Mouse (Mus musculus) heart, postnatal 36 days (tissue): ENCODE results near the gene Tgfb3. TPM values are rescaled to one million over a fixed set of nuclear protein-coding genes. Genes with fewer than 3 reads are reported as not detected.

Source experiments
- DNase-seq, 2 experiments: peaks; one replicate each; pipeline ENCODE4 v3.0.0; 2021 to 2022
- intact Hi-C: fragments of 180-260 bp; cut with DNase I; formaldehyde crosslinking; loops from one replicate; pipeline ENCODE4 v1.15.1; 2025
- total RNA-seq, 2 experiments: library from RNA; stranded (reverse); gene quantifications; 2 replicates each; pipeline ENCODE4 v1.2.3; 2021

Tgfb3 gene
- total RNA-seq = 10 to 100 TPM; 14.4 to 15.2 TPM

DNA sequence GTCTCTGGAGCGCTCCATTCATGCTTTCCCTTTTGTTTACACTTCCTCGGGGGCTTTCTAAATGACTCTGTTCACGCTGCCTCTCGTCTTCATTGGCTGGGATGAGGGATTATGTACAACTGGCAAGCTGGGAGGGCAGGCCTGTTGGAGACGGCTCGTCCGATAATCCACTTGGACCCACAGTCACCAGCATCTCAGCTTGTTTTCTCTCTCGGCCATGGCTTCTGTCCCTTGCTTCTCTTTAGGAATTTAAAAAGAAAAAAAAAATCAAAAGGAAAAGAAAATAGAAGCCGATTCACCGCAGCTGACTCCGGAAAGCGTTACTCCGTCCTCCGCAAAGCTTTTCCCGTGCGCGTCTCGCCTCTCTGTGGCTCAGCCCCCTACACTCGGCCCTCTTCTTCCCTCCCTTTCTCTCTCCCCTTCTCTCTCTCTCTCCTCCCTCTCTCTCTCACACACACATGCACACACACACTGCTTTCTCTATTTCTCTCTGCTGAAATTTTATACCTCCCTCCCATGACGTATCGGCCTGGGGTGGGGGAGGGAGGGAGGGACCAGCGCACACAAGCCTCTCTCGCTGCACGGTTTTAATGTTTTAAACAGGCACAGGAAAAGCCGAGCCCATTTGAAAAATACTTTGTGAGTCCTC, at the start of gene Tgfb3:
TSS of gene Tgfb3 (minus strand) at position 489 of the 649 bp plus-strand sequence.
- intact Hi-C loops = loop anchor here (1.0 to 5.0 kb wide), 6 partner anchors 54 to 331 kb away; partner anchors contain the start of gene Flvcr2
- DNase-seq = peak; percentile 54 to 61

DNA sequence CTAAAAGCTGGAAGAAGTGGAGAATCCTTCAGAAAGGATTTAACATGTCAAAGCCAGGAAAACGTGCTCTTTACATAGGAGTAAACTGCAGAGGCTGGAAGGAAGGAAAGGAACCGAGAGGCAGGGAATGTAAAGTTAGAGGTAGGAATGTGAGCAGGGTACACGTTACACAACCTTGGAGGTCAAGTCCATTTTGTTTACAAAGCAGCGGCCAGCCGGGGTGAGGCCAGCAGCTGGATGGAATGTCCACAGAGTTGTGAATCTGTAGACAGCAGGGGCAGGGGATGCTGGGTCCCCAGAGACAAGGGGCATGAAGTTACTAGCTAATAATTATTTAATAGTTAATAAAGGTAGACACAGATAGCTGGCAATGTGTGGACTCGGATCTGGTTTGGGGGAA, 49.3 kb upstream of the Tgfb3 start:
- peak in 1 of 2 experiments; percentile 12 for DNase-seq
- intact Hi-C loops = no loop called here

DNA sequence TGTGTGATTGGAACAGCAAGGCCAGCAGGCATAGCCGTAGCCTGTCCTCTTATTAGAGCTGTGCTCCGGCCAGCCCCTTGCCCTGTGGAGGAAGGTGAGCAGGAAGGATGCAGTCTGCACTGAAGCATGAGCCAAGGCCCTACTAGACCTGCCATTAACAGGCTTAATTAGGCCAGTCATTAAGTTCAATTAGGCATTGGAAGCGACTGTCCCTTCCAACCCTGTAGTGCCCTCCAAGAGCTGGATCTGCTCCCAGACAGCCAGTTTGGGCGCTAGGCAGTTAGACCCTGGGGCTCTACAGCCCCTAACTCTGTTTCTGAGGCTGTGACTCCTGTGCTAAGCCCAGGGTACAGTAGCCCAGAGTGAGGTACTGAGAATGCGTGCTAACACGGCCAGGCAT, 45.2 kb upstream of the Tgfb3 start:
- no peak for DNase-seq
- intact Hi-C loops = no loop called here

DNA sequence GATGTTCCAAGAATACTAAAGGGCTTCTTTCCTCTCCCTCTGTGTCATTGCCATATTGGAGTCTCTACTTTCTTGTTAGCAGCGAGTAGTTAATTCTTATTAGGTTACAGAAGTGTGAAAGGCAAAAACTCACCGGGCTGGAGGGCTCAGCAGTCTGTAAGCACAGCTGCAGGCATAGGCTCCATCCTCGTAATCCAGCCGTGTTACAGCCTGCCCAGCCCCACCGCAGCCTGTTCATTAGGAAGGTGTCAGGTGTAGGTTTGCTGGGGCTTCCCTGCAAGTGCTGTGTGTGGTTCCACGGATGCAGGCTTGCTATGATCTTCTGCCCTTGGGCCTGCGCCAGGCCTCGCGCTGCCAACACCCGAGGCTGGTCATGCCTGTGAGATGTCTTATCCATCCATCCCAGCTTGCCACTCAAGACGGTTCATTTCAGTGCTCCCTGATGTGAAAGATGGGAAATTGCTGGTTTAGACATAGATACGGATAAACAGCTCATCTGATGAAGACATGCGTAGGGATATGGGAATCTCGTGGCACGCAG, 37.5 kb upstream of the Tgfb3 start:
- DNase-seq = no peak
- intact Hi-C loops = no loop called here

DNA sequence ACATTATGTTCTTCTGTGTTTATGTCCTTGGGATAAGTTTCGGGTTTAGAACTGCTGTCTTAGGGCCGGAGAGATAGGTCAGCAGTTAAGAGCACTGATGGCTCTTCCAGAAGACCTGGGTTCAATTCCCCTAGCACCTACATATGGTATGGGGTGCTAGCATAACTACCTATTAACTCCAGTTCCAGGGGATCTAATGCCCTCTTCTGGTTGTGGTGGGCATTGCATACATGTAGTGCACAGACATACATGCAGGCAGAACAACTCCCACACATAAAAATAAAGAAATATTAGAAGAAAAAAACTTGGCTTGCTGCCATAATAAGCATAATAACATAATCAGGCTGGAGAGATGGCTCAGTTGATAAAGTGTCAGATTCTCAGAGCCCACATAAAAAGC, 31.8 kb upstream of the Tgfb3 start:
- peak in 1 of 2 experiments; percentile 38 for DNase-seq
- intact Hi-C loops = no loop called here

DNA sequence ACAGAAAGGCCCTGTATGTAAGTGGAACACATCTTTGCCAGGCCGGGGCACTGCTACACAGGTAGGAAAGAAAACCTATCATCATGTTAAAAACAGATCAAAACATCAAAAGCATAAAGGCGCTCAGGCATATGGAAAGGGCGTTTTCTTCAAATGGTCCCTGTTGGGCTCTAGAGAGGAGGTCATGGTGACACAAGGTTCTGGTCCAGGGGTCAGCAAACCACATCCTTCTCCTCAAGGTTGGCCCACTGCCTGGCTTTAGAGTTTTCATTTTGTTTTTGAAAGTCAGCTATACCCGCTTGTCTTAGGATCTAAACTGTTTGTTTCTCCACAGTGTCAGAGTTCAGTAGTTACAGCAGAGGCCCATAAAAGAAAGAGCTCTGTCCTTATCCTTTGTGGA, 30.7 kb upstream of the Tgfb3 start:
- no peak for DNase-seq

DNA sequence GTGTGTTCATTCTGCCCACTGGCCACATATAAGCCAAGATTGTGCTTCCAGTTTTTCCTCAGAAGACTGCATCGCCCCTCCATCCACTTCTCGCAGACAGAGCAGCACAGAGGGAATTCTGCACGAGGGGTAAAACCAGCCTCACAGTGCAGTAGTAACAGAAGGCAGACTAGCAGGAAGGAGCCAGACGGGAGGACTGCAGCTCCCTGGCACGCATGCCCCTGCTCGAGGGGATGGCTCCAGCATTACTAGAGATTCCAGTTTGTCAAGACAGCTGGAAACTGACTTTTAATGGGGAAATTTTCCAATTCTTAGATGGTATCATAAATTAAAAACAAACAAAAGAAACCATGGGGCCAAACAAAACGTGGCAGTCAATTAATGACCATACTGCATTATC, 28.8 kb upstream of the Tgfb3 start:
- intact Hi-C loops = no loop called here
- no peak for DNase-seq

More for the DNA sequence above, 30.7 kb upstream of the Tgfb3 start:
- intact Hi-C loops = no loop called here

DNA sequence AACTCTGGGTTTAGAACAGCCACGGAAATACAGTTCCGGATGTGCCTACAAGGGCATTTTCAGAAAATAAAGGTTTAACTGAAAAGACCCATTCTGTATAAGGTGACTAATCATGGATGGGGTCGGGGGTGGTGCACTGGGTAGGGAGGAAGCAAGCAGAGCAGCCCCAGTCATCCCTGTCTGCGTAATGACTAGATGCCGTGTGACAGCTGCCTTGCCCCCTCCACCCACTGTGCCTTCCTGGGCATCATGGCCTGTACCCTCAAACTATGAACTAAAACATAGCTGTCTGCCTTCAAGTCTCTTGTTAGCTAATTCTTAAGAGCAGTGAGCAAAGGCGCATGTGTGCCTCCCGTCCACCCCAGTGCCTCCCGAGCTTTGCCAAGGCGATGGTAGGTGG, 27.2 kb upstream of the Tgfb3 start:
- intact Hi-C loops = no loop called here
- DNase-seq = no peak

DNA sequence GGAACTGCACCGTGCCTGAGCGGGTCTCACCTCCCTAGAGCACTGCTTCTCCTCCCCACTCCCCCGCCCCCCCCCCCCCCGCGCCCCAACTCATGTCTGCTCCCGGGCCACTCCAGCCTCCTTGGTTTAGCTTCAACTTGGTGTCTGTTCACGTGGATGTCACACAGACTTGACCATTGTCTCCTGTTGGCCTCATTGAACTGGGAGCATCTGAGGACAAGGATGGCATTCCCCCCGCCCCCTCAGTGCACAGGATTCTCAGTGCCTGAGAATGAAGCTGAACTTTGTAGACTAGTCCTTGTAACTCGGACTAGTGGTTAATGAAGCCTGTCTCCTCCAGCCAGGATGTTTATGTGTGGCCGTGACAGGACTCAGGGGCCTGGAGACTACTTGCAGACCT, 26.7 kb upstream of the Tgfb3 start:
- intact Hi-C loops = no loop called here
- no peak for DNase-seq

DNA sequence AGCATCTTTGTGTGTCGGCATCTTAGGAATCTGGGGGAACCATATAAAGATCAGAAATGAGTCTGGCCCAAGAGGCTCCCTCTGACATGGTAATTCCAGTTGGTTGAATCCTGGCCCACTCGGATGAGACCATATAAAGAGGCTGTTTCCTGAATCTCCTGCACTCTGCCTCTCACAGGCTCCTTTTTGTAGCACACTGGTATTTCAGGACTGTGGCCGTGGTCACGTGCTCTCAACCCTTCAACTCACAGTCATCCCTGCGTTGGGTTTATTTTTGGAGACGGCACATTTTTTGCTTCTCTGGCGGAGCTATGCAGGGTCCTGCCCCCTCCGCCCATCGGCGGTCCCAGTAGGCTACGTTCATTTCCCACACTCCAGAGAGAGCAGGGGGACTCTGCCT, 25.5 kb upstream of the Tgfb3 start:
- DNase-seq = peak; percentile 23 to 40

DNA sequence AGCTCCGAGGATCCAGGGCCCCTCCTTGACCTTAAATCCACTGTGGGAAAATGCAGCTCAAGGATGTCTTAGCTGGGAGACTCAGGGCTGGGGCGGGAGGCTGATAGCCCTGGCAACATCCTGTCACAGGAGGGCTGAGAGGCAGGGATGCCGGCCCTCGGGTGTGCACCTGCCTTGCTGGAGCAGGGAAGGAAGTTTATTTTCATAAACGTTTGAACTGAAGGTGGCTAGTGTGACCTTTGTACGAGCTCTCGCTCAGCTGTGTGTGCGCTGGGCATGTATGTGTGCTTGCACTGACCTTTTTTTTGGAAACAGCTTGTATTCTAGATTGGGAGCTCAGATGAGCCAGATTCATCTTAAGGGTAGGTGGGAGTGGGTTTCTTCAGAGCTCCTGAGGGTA, 25.0 kb upstream of the Tgfb3 start:
- no peak for DNase-seq
- intact Hi-C loops = no loop called here

More for the DNA sequence above, 25.5 kb upstream of the Tgfb3 start:
- intact Hi-C loops = no loop called here

DNA sequence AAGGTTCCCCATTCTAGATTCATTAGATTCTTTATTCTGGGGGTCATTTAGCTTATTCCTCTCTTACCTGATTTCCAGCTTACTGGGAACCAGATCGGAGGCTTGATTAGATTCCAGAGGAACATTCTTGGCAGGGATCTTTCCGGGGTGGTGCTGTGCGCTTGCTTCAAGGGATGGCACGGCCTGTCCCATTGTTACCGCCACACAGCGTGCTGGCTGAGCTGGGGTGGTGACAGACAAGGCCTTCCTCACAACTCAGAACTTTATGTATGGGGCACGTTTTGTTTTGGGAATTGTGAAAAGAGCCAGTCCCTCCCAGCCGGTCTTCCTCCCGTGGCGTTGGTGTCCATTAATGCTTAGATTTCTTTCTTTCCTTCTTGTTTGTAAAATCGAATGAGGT, 24.6 kb upstream of the Tgfb3 start:
- intact Hi-C loops = no loop called here
- no peak for DNase-seq

DNA sequence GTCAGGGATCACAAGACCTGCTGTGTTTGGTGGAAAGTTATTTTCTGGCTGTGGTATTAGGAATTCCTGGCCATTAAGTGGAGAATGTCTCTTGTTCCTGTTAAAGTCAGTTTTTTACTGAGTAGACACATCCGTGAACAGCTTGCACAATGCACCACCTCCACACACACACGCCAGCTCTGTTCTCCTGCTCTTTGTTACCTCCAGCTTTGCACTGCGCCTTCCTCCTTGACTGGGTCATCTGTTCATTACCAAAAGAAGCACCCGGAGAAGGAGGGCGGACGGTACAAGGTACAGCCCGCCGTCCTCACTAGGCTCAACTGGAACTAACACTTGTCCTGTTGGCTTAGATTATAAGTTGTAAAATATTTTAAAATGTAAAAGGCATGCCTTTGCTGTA, 23.8 kb upstream of the Tgfb3 start:
- no peak for DNase-seq
- intact Hi-C loops = no loop called here

DNA sequence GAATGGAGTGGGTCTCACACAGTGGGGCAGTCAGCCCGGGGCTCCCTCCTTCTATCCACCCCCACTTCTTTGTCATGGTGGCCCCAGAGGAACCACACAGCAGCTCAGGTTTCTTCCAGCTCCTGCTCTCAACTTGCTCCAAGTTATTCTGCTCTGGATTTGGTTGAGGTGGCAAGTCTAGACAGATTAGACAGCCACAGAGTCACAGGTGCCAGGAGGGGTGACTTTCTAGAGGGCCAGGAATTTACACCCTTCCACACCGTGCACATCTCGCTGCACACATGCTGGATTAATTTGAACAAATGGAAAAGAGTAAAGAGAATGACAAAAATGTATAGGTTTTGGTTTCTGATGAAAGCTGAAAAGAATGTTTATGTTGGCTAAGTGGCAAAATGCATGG, 21.9 kb upstream of the Tgfb3 start:
- intact Hi-C loops = no loop called here

DNA sequence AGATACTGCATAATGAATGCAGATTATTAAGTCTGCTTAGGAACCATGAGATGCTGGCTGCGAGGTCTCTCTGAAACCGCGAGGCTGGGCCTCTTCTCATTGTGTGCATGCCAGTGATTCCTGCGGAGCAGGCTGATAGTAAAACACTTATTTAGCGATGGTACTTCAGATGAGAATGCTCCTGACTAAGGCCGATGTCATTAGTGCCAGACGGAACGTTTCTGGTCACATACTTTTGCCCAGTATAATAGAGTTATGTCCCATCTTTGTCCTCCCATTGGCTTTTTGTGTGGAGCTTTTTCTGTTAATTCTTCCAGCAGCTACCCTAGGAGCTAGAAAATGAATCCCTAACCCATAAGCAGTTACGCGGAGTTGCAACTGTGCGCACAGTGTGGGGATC, 18.9 kb upstream of the Tgfb3 start:
- intact Hi-C loops = no loop called here
- DNase-seq = no peak

More for the DNA sequence above, 21.9 kb upstream of the Tgfb3 start:
- no peak for DNase-seq

DNA sequence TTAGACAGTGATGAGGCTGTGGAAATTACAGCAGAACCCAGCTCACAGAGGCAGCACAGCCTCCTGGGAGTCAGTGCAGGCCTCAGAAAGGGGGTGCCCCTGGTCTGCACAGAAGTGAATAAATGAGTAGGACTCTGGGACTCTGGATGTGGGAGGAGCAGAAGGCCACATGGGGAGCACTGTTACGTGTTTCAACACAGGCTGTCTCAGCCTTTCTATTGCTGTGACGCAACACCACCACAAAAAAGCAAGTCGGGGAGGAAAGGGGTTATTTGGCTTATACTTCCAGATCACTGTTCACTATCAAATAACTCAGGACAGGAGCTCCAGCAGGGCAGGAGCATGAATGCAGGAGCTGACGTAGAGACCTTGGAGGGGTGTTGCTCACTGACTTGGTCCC, 17.0 kb upstream of the Tgfb3 start:
- intact Hi-C loops = no loop called here
- no peak for DNase-seq

DNA sequence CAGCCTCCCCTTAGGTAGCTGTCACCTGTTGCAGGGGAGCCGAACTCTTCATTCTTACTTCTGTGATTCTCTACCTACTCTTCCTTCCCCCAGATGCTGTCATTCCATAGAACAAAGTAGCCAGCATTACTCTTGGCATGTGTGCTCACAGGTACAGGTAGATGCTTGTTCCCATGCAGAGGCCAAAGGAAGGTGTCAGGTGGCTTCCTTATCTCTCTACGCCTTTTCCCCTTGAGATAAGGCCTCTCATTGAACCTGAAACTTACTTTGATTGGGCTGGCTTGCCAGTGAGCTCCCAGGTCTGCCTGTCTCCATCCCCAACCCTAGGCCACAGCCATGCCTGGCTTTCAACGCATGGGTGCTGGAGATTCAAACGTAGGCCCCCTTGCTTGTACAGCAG, 15.2 kb upstream of the Tgfb3 start:
- intact Hi-C loops = no loop called here
- no peak for DNase-seq

DNA sequence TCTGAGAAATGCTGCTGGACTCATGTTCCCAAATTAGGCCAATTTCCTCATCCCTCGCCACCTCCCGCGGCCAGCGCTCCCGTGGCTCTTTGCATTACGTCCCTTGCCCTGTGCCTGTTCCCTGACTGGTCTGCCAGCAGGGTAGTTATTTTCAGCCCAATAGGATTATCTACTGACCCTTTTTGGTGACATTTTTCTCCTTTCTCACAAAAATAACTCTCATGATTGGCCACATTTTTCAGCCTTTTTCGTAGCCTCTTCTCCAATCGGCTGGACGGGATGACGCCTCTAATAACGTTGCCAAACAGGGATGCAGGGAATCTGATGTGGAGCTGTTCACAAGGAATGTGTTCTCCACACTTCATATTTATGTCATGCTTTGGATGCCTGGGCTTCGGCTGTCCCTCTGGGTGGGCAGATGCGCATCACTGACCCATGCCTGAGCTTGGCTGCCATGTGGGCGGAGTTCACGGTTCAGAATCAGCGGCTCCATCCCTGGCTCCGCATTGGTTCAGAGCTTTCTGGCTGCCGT, 12.8 kb upstream of the Tgfb3 start:
- DNase-seq = peak in 1 of 2 experiments; percentile 51
- intact Hi-C loops = no loop called here

DNA sequence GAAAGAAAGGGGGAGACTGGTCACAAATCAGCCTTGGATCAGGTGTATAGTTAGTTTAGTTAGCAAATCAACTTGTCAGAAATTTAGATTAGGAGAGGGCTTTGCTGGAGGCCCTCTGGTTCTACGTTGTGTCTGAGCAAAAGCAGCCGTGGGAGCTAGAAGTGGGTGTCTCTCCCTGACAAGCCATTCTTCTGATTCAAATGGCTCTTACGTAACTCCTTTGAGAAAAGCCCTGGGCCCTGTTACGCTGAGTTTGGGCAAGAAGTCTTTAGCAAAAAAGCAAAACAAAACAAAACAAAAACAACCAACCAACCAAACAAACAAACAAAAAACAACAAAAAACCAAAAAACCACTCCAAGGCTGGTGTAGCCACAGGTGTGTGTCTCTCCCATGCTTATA, 11.9 kb upstream of the Tgfb3 start:
- DNase-seq = no peak
- intact Hi-C loops = no loop called here

DNA sequence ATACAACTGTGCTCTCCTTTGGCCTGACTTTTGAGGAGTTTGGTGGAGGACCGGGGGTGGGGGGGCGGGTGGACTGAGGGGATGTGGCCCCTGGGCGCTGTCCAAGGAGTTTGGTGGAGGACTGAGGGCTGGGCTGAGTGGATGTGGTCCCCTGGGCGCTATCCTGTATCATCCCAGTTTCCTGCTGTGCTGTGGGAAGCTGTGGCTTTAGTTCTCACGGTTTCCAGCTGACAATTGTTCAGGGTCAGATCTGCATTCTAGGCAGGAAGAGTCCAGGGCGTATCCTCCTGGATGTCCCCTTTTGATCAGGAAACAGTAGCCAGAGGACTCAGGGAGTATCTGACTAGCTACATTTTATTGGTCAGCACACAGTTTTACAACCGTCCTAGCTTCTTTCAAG, 9.2 kb upstream of the Tgfb3 start:
- no peak for DNase-seq
- intact Hi-C loops = no loop called here

DNA sequence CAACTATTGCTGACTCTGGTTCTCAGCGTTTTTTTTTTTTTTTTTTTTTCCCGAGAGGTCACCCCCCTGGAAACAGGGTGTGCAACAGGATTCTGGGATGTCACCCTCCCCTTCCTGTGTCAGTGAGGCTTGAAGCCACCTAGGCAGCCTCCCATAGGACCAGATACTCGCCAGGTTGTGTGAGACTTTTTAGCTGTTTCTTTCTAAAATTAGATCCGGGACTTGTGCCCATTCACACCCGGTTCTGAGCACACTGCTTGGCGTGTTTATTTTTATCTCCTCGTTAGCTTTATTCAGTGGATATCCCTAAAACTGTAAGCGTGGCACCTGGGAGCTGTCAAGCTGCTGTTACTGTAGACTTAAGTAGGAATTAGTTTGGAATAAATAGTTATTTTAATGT, 7.7 kb upstream of the Tgfb3 start:
- DNase-seq = no peak
- intact Hi-C loops = no loop called here

DNA sequence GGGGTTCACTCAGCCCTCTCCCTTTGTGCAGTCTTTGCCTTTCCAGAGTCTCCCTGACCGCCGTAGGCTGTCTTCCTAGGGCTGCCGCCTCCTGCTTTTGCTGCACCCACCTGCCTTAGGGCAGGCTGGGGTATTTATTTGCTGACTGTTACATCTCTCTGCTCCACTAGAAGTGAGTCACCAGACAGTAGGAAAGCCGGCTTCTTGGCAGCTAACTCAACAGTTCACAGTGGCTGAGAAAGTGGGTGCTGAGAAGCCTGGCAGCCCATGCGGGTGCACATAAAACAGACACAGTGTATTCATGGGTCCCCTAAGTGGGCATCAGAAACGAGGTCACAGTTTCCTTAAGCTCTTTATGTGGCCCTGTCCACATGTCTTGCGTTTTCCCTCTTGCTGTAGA, 7.0 kb upstream of the Tgfb3 start:
- DNase-seq = no peak
- intact Hi-C loops = no loop called here
